Mouse (Mus musculus) G1E (cell line): Measurements from ENCODE around the gene Plppr1.

Source experiments
- CTCF ChIP-seq: IDR thresholded peaks from 2 replicates; pipeline ENCODE4 v1.5.1; 2012; ENCODE audit warnings: low read depth, low read length, inconsistent platforms, mixed read lengths
- GATA1 ChIP-seq: IDR thresholded peaks from 2 replicates; pipeline ENCODE4 v1.6.1; 2012; ENCODE audit warnings: borderline replicate concordance, low read length, inconsistent platforms, mixed read lengths
- GATA2 ChIP-seq: IDR thresholded peaks from 2 replicates; pipeline ENCODE4 v1.6.1; 2012; ENCODE audit warnings: low read depth, low read length, inconsistent platforms, borderline replicate concordance
- POLR2AphosphoS5 ChIP-seq: IDR thresholded peaks from 2 replicates; pipeline ENCODE4 v1.6.1; 2012; ENCODE audit warnings: low read depth, low read length, inconsistent platforms; ENCODE audit not compliant: insufficient replicate concordance

DNA sequence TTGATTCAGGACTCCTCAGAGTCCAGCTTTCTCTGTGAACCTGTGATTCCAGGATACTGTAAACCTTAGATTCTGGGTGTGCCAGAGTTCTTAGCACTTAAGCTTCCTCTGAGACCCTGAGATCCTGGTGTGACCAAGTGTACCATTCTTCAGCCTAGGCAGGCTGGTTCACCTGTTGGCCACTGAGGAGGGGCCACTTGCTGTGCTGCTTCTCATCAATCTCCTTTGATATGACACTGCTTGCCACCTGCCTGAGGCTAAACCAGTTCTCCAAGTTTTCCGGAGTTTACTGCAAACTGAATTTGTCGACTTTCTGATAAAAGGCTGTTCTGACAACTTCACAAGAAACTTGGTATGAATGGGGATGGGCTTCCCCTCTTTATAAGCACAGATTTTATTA lies 298.0 kb downstream of the Plppr1 start:
- TF ChIP-seq CTCF (no peak), GATA2 (no peak), GATA1 (no peak), POLR2AphosphoS5 (no peak)
